Mouse (Mus musculus) forebrain, embryonic 16.5 days (tissue): Measurements from ENCODE around the gene Selenow. TPM values are rescaled to one million over a fixed set of nuclear protein-coding genes. Genes with fewer than 3 reads are reported as not detected.

Source experiments
- ATAC-seq: fragments of 200-750 bp; cut with Nextera tagmentation; 2 replicates; pipeline ENCODE4 v1.8.0; 2017; ENCODE audit warnings: mild to moderate bottlenecking, moderate library complexity
- H3K27ac ChIP-seq: fragments of 300-500 bp; sonication (generic); 2 replicates; pipeline ENCODE4 v1.5.1; 2014; ENCODE audit warnings: low read length, control low read depth
- H3K27me3 ChIP-seq: fragments of 300-500 bp; sonication (generic); replicated peaks from 2 replicates; pipeline ENCODE4 v1.6.1; 2014; ENCODE audit warnings: low read length; ENCODE audit not compliant: control insufficient read depth, insufficient read depth
- H3K36me3 ChIP-seq: fragments of 300-500 bp; sonication (generic); 2 replicates; pipeline ENCODE4 v1.6.1; 2014; ENCODE audit not compliant: control insufficient read depth, insufficient read depth
- H3K4me1 ChIP-seq: fragments of 300-500 bp; sonication (generic); replicated peaks from 2 replicates; pipeline ENCODE4 v1.6.1; 2014; ENCODE audit warnings: low read length; ENCODE audit not compliant: control insufficient read depth, insufficient read depth
- H3K4me2 ChIP-seq: fragments of 300-500 bp; sonication (generic); 2 replicates; pipeline ENCODE4 v1.6.1; 2014; ENCODE audit warnings: mild to moderate bottlenecking, low read length, control low read depth
- H3K4me3 ChIP-seq: fragments of 300-500 bp; sonication (generic); replicated peaks from 2 replicates; pipeline ENCODE4 v1.5.1; 2014; ENCODE audit warnings: mild to moderate bottlenecking, low read length, control low read depth
- H3K9ac ChIP-seq: fragments of 300-500 bp; sonication (generic); replicated peaks from 2 replicates; pipeline ENCODE4 v1.6.1; 2014; ENCODE audit warnings: low read depth, low read length, control low read depth
- H3K9me3 ChIP-seq: fragments of 300-500 bp; sonication (generic); 2 replicates; pipeline ENCODE4 v1.6.1; 2016; ENCODE audit warnings: low read length; ENCODE audit not compliant: control insufficient read depth
- WGBS: fragments of 180-500 bp; shearing (Covaris S2); extraction: QIAGEN DNeasy Blood & Tissue Kit; methylation state at CpG from one replicate; pipeline ENCODE4 v1.1.7; 2014; 5-methylcytosine and 5-hydroxymethylcytosine counted together
- polyA plus RNA-seq: library from polyadenylated mRNA; unstranded; fragments of >200 nt; fragmentation: Nextera tagmentation; extraction: Ambion mirVana; gene quantifications from 2 replicates; pipeline ENCODE4 v1.2.1, GENCODE M21; 2015

The Selenow gene
- 1,473 and 1,544 TPM in 2 replicates for polyA plus RNA-seq

- peak within 1 kb of the TSS; percentile 89 for H3K4me3 ChIP-seq
- peak; percentile 96 for ATAC-seq
- H3K4me1 ChIP-seq: peaks cover 24% of the 10 kb centered on the region
- peak within 1 kb of the TSS; percentile 80 for H3K27ac ChIP-seq
- under 1% methylated on average over 33 of the region's 33 CpGs for WGBS
- H3K27me3 ChIP-seq: no peaks in the 10 kb centered on the region
- peak within 1 kb of the TSS; percentile 81 for H3K4me2 ChIP-seq
- peaks cover 15% of the 10 kb centered on the region for H3K36me3 ChIP-seq
- no peaks in the 10 kb centered on the region for H3K9me3 ChIP-seq
- peak within 1 kb of the TSS; percentile 79 for H3K9ac ChIP-seq
These were observed at the start of gene Selenow for GRCm38 (mm10) chr7:15922220-15922773. TSS of gene Selenow (minus strand) at chr7:15922402.

- 77% methylated on average over 3 of the region's 3 CpGs for WGBS
- H3K4me1 ChIP-seq: peaks cover 5% of the 10 kb centered on the region
These were observed 47.5 kb upstream of the Selenow start for GRCm38 (mm10) chr7:15969674-15970073.

GRCm38 (mm10) chr7:15968322-15968721, 46.1 kb upstream of the Selenow start:
- Histone ChIP-seq H3K27me3 (no peaks in the 10 kb centered on the region), H3K4me2 (no peak overlapping the region), H3K36me3 (peaks cover 9% of the 10 kb centered on the region), H3K4me1 (peaks cover 5% of the 10 kb centered on the region), H3K27ac (no peak overlapping the region), H3K4me3 (no peak overlapping the region), H3K9ac (no peak overlapping the region), H3K9me3 (no peaks in the 10 kb centered on the region)
- 84% methylated on average over 8 of the region's 8 CpGs for WGBS
- no peak for ATAC-seq

More at GRCm38 (mm10) chr7:15969674-15970073, 47.5 kb upstream of the Selenow start:
- H3K27ac ChIP-seq: no peak overlapping the region
- no peaks in the 10 kb centered on the region for H3K9me3 ChIP-seq
- H3K27me3 ChIP-seq: no peaks in the 10 kb centered on the region
- H3K4me2 ChIP-seq: no peak overlapping the region
- peaks cover 17% of the 10 kb centered on the region for H3K36me3 ChIP-seq
- H3K4me3 ChIP-seq: no peak overlapping the region
- no peak for ATAC-seq
- no peak overlapping the region for H3K9ac ChIP-seq

DNA sequence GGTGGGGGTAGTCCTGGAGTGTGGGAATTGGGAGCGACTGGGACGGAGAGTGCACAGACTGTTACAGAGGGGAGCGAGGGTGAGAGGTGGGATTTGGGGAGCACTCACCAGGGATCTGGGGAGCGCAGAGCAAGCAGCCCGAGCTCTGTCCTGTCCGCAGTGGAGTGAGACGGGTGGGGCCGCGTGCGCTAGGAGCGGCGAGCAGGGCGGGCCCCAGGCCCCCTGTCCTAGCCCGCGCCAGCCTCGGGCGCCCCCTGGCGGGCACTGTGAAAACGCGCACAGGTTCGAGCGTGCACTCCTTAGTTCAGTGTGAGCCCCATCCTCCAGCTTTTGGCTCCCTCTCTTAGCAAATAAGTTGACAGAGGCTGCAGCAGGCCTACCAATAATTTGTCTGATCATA, 45.1 kb upstream of the Selenow start, which contains the start of gene Ehd2:
TSS of gene Ehd2 (minus strand) at position 256 of the 400 bp plus-strand sequence.
- ATAC-seq: peak; percentile 80
- peak within 1 kb of the TSS; percentile 42; the same call in 1 of the 2 replicates for H3K9ac ChIP-seq

GRCm38 (mm10) chr7:15966489-15966888, 44.3 kb upstream of the Selenow start:
- H3K4me3 ChIP-seq: no peak overlapping the region
- ATAC-seq: no peak
- no peak overlapping the region for H3K9ac ChIP-seq
- WGBS: 73% methylated on average over 3 of the region's 3 CpGs
- H3K4me2 ChIP-seq: no peak overlapping the region
- no peak overlapping the region for H3K27ac ChIP-seq
- H3K27me3 ChIP-seq: no peaks in the 10 kb centered on the region
- H3K36me3 ChIP-seq: 0 out of 2 replicates have a peak, but pooled peaks cover under 1% of the 10 kb centered on the region
- peaks cover 18% of the 10 kb centered on the region for H3K4me1 ChIP-seq
- H3K9me3 ChIP-seq: no peaks in the 10 kb centered on the region

More for the DNA sequence above, 45.1 kb upstream of the Selenow start, which contains the start of gene Ehd2:
- peaks cover 15% of the 10 kb centered on the region for H3K4me1 ChIP-seq
- no peaks in the 10 kb centered on the region for H3K27me3 ChIP-seq
- peak within 1 kb of the TSS; percentile 47 for H3K4me2 ChIP-seq
- WGBS: under 1% methylated on average over 22 of the region's 22 CpGs
- H3K27ac ChIP-seq: no peak within 1 kb of the TSS
- peak within 1 kb of the TSS; percentile 27 for H3K4me3 ChIP-seq
- H3K9me3 ChIP-seq: no peaks in the 10 kb centered on the region
- peaks cover 9% of the 10 kb centered on the region for H3K36me3 ChIP-seq

DNA sequence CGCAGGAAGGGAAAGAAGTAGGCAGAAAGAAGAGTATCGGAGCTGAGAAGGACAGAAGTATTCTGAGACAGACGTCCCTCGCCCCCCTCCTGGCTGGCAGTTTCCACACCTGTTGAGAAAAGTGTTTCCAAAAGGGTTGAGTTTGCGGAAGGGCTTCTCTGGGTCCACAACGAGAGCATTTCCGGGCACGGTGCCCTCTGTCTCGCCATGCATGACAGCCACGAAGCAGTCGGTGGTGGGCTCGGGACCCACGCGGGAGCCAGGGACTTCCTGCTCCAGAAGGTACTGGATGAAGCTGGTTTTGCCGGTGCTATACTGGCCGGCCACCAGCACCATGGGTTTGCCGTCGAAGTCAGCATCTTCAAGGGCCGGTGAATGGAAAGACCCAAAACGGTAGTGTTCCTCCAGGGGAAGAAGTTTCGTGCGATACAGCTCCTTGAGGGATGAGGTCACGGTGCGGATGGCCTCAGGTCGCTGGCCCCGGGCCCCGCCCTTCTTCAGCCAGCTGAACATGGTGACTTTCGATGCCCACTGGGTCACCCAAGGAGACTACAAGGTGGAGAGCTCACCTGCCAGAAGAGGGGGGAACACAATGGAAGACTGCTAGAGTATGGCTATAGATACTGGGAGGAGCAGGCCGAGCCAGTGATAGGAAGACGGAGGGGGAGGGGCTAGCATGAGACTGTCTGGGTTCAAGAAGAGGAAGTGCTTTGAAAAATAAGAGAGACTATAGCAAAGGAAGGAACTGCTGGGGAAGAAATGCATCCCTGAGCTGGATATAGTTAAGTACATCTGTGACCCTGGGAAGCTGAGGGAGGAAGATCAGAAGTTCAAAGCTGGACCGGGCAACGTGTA, 41.8 kb upstream of the Selenow start:
- ATAC-seq: no peak
- H3K4me1 ChIP-seq: peaks cover 18% of the 10 kb centered on the region
- no peaks in the 10 kb centered on the region for H3K9me3 ChIP-seq
- H3K27me3 ChIP-seq: no peaks in the 10 kb centered on the region
- H3K4me3 ChIP-seq: no peak overlapping the region
- no peak overlapping the region for H3K4me2 ChIP-seq
- no peak overlapping the region for H3K9ac ChIP-seq
- H3K36me3 ChIP-seq: no peaks in the 10 kb centered on the region
- no peak overlapping the region for H3K27ac ChIP-seq
- WGBS: 86% methylated on average over 32 of the region's 32 CpGs

DNA sequence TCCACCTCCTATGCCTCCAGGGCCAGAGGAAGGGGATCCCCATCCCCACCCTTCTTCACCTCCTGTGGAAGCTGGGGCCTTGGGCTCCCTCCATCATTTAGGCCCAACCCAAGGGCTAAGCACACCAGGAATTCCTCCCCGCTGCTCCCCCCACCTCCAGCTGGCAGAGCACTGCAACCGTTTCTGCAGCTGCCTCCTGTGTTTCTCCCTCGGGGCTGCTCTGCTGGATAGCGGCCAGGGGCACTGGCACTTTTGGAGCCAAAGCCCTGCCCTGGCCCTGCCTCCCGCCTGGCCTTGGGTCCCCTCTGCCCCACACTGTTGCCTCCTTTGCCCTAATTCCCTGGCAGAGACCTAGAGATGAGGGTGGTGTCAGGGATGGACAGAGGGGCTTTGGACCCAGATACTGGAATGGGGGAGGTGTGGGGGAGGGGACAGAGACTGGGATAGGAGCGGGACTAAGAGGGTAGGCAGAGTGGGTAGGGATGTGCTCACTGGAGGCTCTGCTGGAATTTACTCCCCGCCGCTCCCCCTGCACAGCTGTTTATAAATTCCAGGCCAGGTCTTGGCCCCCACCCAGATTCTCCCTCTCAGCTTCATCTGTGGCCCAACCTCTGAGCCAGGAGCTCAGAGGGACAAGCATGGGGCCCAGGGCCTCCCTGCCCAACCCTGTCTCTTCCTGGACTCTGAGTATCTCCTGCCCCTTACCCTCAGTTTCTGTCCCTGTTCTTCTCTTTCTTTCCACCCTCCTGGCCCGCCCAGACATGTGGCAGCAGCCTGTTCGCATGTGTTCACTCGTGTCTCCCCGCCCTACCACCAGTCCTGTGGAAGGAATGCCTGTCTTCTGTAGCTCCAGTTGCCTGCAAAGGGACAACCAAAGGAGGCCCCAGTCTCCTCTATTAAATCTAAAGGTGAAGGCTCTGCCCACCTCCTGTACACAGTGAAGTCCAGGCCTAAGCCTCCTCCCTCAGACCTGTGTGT, 40.4 kb upstream of the Selenow start:
- Histone ChIP-seq H3K9me3 (no peaks in the 10 kb centered on the region), H3K36me3 (no peaks in the 10 kb centered on the region), H3K9ac (no peak overlapping the region), H3K4me3 (no peak overlapping the region), H3K4me2 (no peak overlapping the region), H3K27me3 (no peaks in the 10 kb centered on the region), H3K27ac (no peak overlapping the region), H3K4me1 (peaks cover 18% of the 10 kb centered on the region)
- 27% methylated on average over 12 of the region's 12 CpGs for WGBS
- ATAC-seq: peak; percentile 59

DNA sequence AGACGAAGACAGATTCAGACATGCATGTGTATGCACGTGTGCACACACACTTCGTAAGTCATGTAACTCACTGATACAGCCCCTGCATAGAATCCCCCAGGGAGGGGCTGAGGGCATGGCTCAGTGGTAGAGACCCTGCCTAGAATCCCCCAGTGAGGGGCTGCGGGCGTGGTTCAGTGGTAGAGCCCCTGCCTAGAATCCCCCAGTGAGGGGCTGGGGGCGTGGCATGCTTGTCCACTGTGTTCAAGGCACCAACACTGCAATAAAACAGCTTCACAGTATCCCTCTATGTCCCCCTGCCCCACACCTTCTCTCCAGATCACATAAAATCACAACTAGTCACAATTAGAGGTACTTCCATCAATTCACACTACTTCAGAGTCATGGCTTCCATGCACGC, 39.6 kb upstream of the Selenow start:
- H3K4me3 ChIP-seq: no peak overlapping the region
- no peaks in the 10 kb centered on the region for H3K27me3 ChIP-seq
- H3K4me1 ChIP-seq: peaks cover 13% of the 10 kb centered on the region
- H3K27ac ChIP-seq: no peak overlapping the region
- ATAC-seq: peak; percentile 4; the same call in 1 of the 2 replicates
- H3K9me3 ChIP-seq: no peaks in the 10 kb centered on the region
- H3K36me3 ChIP-seq: no peaks in the 10 kb centered on the region
- WGBS: 83% methylated on average over 7 of the region's 7 CpGs
- H3K9ac ChIP-seq: no peak overlapping the region
- no peak overlapping the region for H3K4me2 ChIP-seq
